Mouse (Mus musculus) E14TG2a.4 (cell line): ENCODE measurements around the gene Mical3.

Experiments
- CTCF ChIP-seq: conservative IDR thresholded peaks from 2 replicates; pipeline ENCODE4 v1.5.1; 2014; ENCODE audit warnings: low read length
- POU5F1 ChIP-seq: IDR thresholded peaks from 2 replicates; pipeline ENCODE4 v1.6.1; 2014; ENCODE audit warnings: low read length, borderline replicate concordance

DNA sequence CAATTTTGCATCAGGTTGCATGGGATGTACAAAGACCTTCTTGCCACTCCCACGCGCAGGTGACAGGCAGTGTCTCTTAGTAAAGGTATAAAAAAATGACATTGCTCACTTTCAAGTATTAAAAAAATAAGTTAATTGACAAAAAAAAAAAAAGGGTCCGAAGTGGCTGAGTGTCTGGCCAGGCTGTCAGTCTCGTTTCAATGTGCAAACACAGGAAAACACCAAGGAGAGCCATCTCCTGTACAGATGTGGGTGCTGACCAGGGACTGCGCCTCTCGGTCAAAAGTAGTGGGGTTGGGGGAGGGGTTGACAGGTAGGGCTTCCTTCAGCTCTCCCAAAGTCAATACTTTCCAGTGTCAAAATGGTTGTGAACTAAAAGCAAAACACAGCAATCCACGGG, 197.1 kb downstream of the Mical3 start:
- TF ChIP-seq POU5F1 (no peak), CTCF (no peak)
